Mouse (Mus musculus): ENCODE measurements around the gene Dgcr2. TPM values are rescaled to one million over a fixed set of nuclear protein-coding genes. Genes with fewer than 3 reads are reported as not detected.

Gene Dgcr2
- total and polyA plus RNA-seq, 2 experiments from 2014 or later, result 31.9 to 61.8 TPM

DNA sequence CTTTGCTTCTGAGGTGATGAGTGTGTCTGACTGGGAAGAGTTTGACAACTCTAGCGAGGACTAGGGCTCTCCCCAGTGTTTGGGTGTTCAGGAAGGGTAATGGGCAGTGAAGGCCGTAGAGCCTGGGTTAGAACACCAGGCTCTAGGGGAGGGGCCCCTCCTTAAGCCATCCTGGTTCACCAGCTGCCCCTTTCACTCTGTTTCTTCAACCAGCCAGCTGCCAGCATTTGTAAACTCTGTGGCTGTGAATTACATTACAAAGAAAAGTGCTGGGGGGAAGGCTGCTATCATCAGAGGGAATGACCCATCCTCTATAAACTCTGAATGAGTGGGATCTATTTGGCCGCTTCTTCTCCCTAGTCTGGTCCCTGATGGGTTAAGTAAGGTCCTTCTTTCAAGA lies 105.6 kb downstream of the Dgcr2 start:
- Histone ChIP-seq H3K9me3 (replicated peaks; ENCODE audit: control insufficient read depth, low read length) (no peaks in the 10 kb centered on the region), H3K27ac (ENCODE audit: low read depth) (no peak overlapping the region), H3K27me3 (ENCODE audit: control insufficient read depth, insufficient read depth, low read length) (peaks cover 12% of the 10 kb centered on the region), H3K9ac (replicated peaks; ENCODE audit: low read depth, low read length) (no peak overlapping the region), H3K4me1 (ENCODE audit: control insufficient read depth, insufficient read depth) (no peaks in the 10 kb centered on the region; the same call in 1 of the 2 replicates), H3K4me2 (ENCODE audit: low read depth, low read length) (no peak overlapping the region), H3K4me3 (ENCODE audit: low read depth, low read length) (no peak overlapping the region), H3K36me3 (replicated peaks; ENCODE audit: control insufficient read depth, insufficient read depth, low read length) (peaks cover 47% of the 10 kb centered on the region)
- ATAC-seq (ENCODE audit: insufficient read depth, low read depth) (no peak), DNase-seq (ENCODE audit: low spot score) (no peak)
- 79% methylated on average over 3 of the region's 3 CpGs for WGBS
- TF ChIP-seq EP300 (IDR thresholded peaks at IDR 0.05; ENCODE audit: low read depth), result no peak
- TF ChIP-seq CTCF (IDR thresholded peaks at IDR 0.05; ENCODE audit: low read depth), result no peak

Other genes starting within 250 kb of the Dgcr2 start
- gene Med15, start 165.7 kb downstream of the Dgcr2 start, total RNA-seq (2014; rRNA removed; ENCODE audit: low replicate concordance), result 40.2 and 63.7 TPM in 2 replicates
- 18.0 and 18.6 TPM in 2 replicates for gene Med15, start 165.7 kb downstream of the Dgcr2 start, polyA plus RNA-seq (2015; fragmentation: Nextera tagmentation; extraction: Ambion mirVana)
- 42.0 and 47.4 TPM in 2 replicates for gene Klhl22, start 138.9 kb downstream of the Dgcr2 start, total RNA-seq (2014; rRNA removed; ENCODE audit: low replicate concordance)
- 21.7 and 23.0 TPM in 2 replicates for gene Klhl22, start 138.9 kb downstream of the Dgcr2 start, polyA plus RNA-seq (2015; fragmentation: Nextera tagmentation; extraction: Ambion mirVana)
- gene Scarf2, start 101.3 kb downstream of the Dgcr2 start, total RNA-seq (2014; rRNA removed; ENCODE audit: low replicate concordance), result 19.3 and 25.4 TPM in 2 replicates
- 2.6 and 2.8 TPM in 2 replicates for gene Scarf2, start 101.3 kb downstream of the Dgcr2 start, polyA plus RNA-seq (2015; fragmentation: Nextera tagmentation; extraction: Ambion mirVana)
- not detected in 2 replicates for gene B830017H08Rik, start 65.4 kb downstream of the Dgcr2 start, total RNA-seq (2014; rRNA removed; ENCODE audit: low replicate concordance)
- not detected in 2 replicates for gene B830017H08Rik, start 65.4 kb downstream of the Dgcr2 start, polyA plus RNA-seq (2015; fragmentation: Nextera tagmentation; extraction: Ambion mirVana)
- 0.27 and 1.1 TPM in 2 replicates for gene Car15, start 60.2 kb downstream of the Dgcr2 start, total RNA-seq (2014; rRNA removed; ENCODE audit: low replicate concordance)
- 0.25 and 0.44 TPM in 2 replicates for gene Car15, start 60.2 kb downstream of the Dgcr2 start, polyA plus RNA-seq (2015; fragmentation: Nextera tagmentation; extraction: Ambion mirVana)
- not detected in 2 replicates for gene Gm20518, start 6.9 kb downstream of the Dgcr2 start, total RNA-seq (2014; rRNA removed; ENCODE audit: low replicate concordance)
- gene Gm20518, start 6.9 kb downstream of the Dgcr2 start, polyA plus RNA-seq (2015; fragmentation: Nextera tagmentation; extraction: Ambion mirVana), result 0.05 and 0.07 TPM in 2 replicates
- gene Tssk1, start 4.3 kb downstream of the Dgcr2 start, total RNA-seq (2014; rRNA removed; ENCODE audit: low replicate concordance), result not detected in 2 replicates
- gene Tssk1, start 4.3 kb downstream of the Dgcr2 start, polyA plus RNA-seq (2015; fragmentation: Nextera tagmentation; extraction: Ambion mirVana), result 0.08 and 0.14 TPM in 2 replicates
- gene Tssk2, start 75 bp upstream of the Dgcr2 start, total RNA-seq (2014; rRNA removed; ENCODE audit: low replicate concordance), result not detected in 2 replicates
- gene Tssk2, start 75 bp upstream of the Dgcr2 start, polyA plus RNA-seq (2015; fragmentation: Nextera tagmentation; extraction: Ambion mirVana), result not detected in 2 replicates
- 25.4 and 28.3 TPM in 2 replicates for gene Ess2, start 12.8 kb upstream of the Dgcr2 start, total RNA-seq (2014; rRNA removed; ENCODE audit: low replicate concordance)
- gene Ess2, start 12.8 kb upstream of the Dgcr2 start, polyA plus RNA-seq (2015; fragmentation: Nextera tagmentation; extraction: Ambion mirVana), result 18.5 and 19.4 TPM in 2 replicates
- not detected in 2 replicates for gene Gsc2, start 16.5 kb upstream of the Dgcr2 start, total RNA-seq (2014; rRNA removed; ENCODE audit: low replicate concordance)
- gene Gsc2, start 16.5 kb upstream of the Dgcr2 start, polyA plus RNA-seq (2015; fragmentation: Nextera tagmentation; extraction: Ambion mirVana), result not detected in 2 replicates
- 38.2 and 46.8 TPM in 2 replicates for gene Slc25a1, start 29.7 kb upstream of the Dgcr2 start, total RNA-seq (2014; rRNA removed; ENCODE audit: low replicate concordance)
- gene Slc25a1, start 29.7 kb upstream of the Dgcr2 start, polyA plus RNA-seq (2015; fragmentation: Nextera tagmentation; extraction: Ambion mirVana), result 14.8 and 17.5 TPM in 2 replicates
- gene Vpreb2, start 81.9 kb upstream of the Dgcr2 start, total RNA-seq (2014; rRNA removed; ENCODE audit: low replicate concordance), result not detected in 2 replicates
- gene Vpreb2, start 81.9 kb upstream of the Dgcr2 start, polyA plus RNA-seq (2015; fragmentation: Nextera tagmentation; extraction: Ambion mirVana), result not detected in 2 replicates
- gene Dgcr6, start 154.3 kb upstream of the Dgcr2 start, total RNA-seq (2014; rRNA removed; ENCODE audit: low replicate concordance), result 23.0 and 36.6 TPM in 2 replicates
- gene Dgcr6, start 154.3 kb upstream of the Dgcr2 start, polyA plus RNA-seq (2015; fragmentation: Nextera tagmentation; extraction: Ambion mirVana), result 83.5 and 94.3 TPM in 2 replicates
- 9.5 and 24.4 TPM in 2 replicates for gene Prodh, start 191.6 kb upstream of the Dgcr2 start, total RNA-seq (2014; rRNA removed; ENCODE audit: low replicate concordance)
- 4.2 and 5.5 TPM in 2 replicates for gene Prodh, start 191.6 kb upstream of the Dgcr2 start, polyA plus RNA-seq (2015; fragmentation: Nextera tagmentation; extraction: Ambion mirVana)
- 1.9 and 6.3 TPM in 2 replicates for gene Rtn4r, start 229.1 kb upstream of the Dgcr2 start, total RNA-seq (2014; rRNA removed; ENCODE audit: low replicate concordance)
- 0.34 and 1.5 TPM in 2 replicates for gene Rtn4r, start 229.1 kb upstream of the Dgcr2 start, polyA plus RNA-seq (2015; fragmentation: Nextera tagmentation; extraction: Ambion mirVana)

Data from heart, postnatal 0 days (tissue).